Mouse (Mus musculus) spleen, adult 2 months (tissue): ENCODE results near the gene Clip3.

Experiments used
- CTCF ChIP-seq: fragments of 200-500 bp; IDR thresholded peaks from 2 replicates; pipeline ENCODE4 v1.5.1; 2011; ENCODE audit warnings: mild to moderate bottlenecking, inconsistent platforms; ENCODE audit not compliant: insufficient read depth, insufficient read length, insufficient replicate concordance; ENCODE audit errors: extremely low read depth
- POLR2A ChIP-seq: fragments of 200-500 bp; IDR thresholded peaks from 2 replicates; pipeline ENCODE4 v1.6.1; 2011; ENCODE audit warnings: low read depth, low read length, inconsistent platforms

GRCm38 (mm10) chr7:30265041-30265440, 26.5 kb upstream of the Clip3 start:
- no peak for TF ChIP-seq CTCF
- TF ChIP-seq POLR2A = no peak
